8 mouse cellular contexts compared by ENCODE assay signal in genomic region chr11:100472197-100472934, GRCm38 (mm10). TPM values are rescaled to one million over a fixed set of nuclear protein-coding genes. Genes with fewer than 3 reads are reported as not detected.
A peak's percentile ranks its signal among the peaks of the same experiment; 100 is the strongest.
DNase-seq lines count a peak whose midpoint lies in the region; ATAC-seq and TF ChIP-seq lines count a peak whose summit lies in the region.

Gene Klhl11, minus strand, starts transcription at chr11:100472741.

- peak; percentile 93 for ATAC-seq in activated CD4-positive, CD25-positive, alpha-beta regulatory T cell, adult 4 months
- peak; percentile 97 for ATAC-seq in megakaryocyte progenitor cell, adult 5-6 weeks (replicated peaks; ENCODE audit: poor library complexity)

- TF ChIP-seq POLR2A in cortical plate, adult 2 months (IDR thresholded peaks at IDR 0.05; ENCODE audit: extremely low read depth, insufficient read depth, low read length) = peak; percentile 99

- peak; percentile 81 for TF ChIP-seq CTCF in cortical plate, adult 2 months (IDR thresholded peaks at IDR 0.05; ENCODE audit: extremely low read depth, insufficient read depth, low read length)

- peak; percentile 90 for DNase-seq in gastrocnemius, postnatal 10 days
- peak; percentile 96 for DNase-seq in induced T-regulatory cell, adult 2 months (ENCODE audit: low read depth)
- DNase-seq in left cerebral cortex, adult 9 months (ENCODE audit: low spot score in 2 of 2) = peak; percentile 76 to 93
- DNase-seq in right cerebral cortex, postnatal 14 days = peak; percentile 85
- DNase-seq in urinary bladder, postnatal 36 days (ENCODE audit: low spot score in 2 of 2) = peak; percentile 86 to 91

- H3K27ac ChIP-seq in cortical plate, adult 2 months (ENCODE audit: insufficient read depth, low read length) = peak within 1 kb of the TSS; percentile 52

- peak within 1 kb of the TSS; percentile 96 for H3K4me3 ChIP-seq in cortical plate, adult 2 months (ENCODE audit: insufficient read depth, low read length)

- H3K4me1 ChIP-seq in cortical plate, adult 2 months (ENCODE audit: control insufficient read depth, insufficient read depth, low read length) = peaks cover 5% of the 10 kb centered on the region; the same call in 1 of the 2 replicates

RNA-seq across cellular contexts. Expression of gene Klhl11, which starts in this region (rescaled TPM):
- 1 to 10 TPM; 1.9 to 2.1 TPM for polyA plus RNA-seq in activated CD4-positive, CD25-positive, alpha-beta regulatory T cell, adult 4 months (2017; shearing (Covaris generic))
- 13.8 TPM in 2 replicates for polyA plus RNA-seq in cortical plate, adult 2 months (2012; rRNA removed)
- 10 to 100 TPM in 1 of 2 experiments, 1 to 10 TPM in 1; 8.0 to 12.9 TPM for total RNA-seq in gastrocnemius, postnatal 10 days (2021)
- total RNA-seq in megakaryocyte progenitor cell, adult 5-6 weeks (2015) = 9.8 and 14.0 TPM in 2 replicates
- total RNA-seq in megakaryocyte progenitor cell, adult 5-6 weeks (2017) = 17.2 and 24.1 TPM in 2 replicates

Comparison
In these comparisons a context has a peak if more than half of its experiments do, and no peak if none do; other contexts are left out.
1. Peak in every context shown above with its lines: DNase-seq, ATAC-seq, H3K4me3 ChIP-seq and H3K27ac ChIP-seq.